Mouse (Mus musculus) cerebellum, adult (tissue): ENCODE results near the gene Large1.
"Not testable (repeated sequence)": the region's sequence is repeated elsewhere in the genome, so short reads cannot be mapped to it uniquely, and the experiment has no call there.

Source experiments
- ATAC-seq: cut with Nextera tagmentation; 2 replicates; pipeline ENCODE4 v1.9.2; 2017; ENCODE audit warnings: mild to moderate bottlenecking, moderate library complexity, mixed read lengths; ENCODE audit not compliant: insufficient number of reproducible peaks, low FRiP score, low TSS enrichment

The Large1 gene

DNA sequence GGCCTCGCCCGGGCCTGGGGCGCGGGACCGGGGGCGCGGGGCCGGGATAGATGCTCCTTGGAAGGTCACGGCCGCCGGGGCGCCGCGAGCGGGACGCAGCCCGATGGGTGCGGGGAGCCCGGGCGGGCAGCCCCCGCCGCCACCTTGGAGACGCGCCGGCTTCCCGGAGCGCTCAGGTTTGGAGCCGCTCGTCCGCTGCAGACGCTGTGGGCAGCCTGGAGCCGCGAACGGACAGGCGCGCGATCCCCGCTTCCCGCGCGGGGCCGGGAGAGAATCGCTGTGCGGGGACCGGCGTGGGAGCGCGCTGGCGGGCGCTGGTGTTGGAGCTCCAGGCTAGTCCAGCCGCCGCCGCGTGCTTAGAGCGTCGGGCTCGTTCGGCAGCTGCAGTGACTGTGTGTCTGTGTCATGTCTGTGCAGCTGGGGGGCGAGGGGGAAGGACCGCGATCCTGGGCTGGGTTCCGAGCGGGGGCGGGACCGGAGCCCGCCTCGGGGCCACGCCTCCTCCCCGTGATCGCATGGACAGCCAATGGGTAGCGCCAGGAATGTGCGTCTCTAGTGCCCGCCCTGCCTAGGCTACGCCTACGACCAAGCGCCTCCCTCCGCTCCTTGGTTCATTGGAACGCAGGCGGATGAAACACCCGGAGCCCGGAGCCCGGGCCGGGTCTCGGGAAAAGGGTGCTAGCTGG lies at the start of gene Large1:
Gene Large1, minus strand, starts transcription at position 433 of the 686 bp plus-strand sequence.
- peak; percentile 93 for ATAC-seq

DNA sequence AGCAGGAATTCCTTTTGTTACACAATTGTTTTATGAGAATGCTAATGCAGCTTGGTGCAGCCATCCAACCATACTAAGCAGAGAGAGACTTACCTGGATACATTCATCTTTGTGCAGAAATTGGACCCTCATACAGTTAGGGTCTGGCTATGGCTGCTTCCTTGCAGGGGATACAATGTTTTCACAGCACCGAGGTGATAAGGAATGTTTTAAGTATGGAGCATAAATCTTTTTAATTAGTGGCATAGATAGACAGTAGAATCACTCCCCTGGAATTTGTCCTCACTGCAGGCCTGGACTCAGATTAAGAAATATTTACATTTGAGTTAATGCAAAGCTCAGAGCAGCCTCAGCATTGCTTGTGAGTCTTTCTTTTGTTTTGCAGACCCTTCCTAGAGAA lies 47.0 kb upstream of the Large1 start:
- no peak for ATAC-seq

GRCm38 (mm10) chr8:73373001-73373400 lies 19.7 kb upstream of the Large1 start:
- ATAC-seq = not testable (repeated sequence)

GRCm38 (mm10) chr8:73355979-73356378 lies 2.6 kb upstream of the Large1 start:
- no peak for ATAC-seq

GRCm38 (mm10) chr8:73354201-73354881 lies 1.0 kb upstream of the Large1 start:
- ATAC-seq = peak; percentile 50

DNA sequence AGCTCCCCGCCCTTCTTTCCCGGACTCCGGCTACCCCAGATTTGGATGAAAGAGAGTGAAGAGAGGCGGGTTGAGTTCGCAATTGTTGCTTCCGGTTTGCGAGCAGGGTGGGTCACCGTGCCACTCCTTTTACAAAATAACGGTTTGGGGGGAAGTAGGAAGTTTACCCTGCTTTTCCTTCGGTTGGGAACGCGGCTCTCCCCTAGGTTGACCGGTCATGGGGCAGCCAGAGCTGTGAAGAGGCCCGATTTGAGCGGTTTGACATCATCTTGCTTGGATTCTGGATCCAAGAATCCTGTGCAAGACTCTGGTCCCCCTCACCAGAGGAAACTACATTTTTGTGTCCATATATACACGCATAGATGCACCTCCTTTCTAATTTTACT lies 447 bp upstream of the Large1 start:
- ATAC-seq = peak; percentile 20; the same call in 1 of the 2 replicates

DNA sequence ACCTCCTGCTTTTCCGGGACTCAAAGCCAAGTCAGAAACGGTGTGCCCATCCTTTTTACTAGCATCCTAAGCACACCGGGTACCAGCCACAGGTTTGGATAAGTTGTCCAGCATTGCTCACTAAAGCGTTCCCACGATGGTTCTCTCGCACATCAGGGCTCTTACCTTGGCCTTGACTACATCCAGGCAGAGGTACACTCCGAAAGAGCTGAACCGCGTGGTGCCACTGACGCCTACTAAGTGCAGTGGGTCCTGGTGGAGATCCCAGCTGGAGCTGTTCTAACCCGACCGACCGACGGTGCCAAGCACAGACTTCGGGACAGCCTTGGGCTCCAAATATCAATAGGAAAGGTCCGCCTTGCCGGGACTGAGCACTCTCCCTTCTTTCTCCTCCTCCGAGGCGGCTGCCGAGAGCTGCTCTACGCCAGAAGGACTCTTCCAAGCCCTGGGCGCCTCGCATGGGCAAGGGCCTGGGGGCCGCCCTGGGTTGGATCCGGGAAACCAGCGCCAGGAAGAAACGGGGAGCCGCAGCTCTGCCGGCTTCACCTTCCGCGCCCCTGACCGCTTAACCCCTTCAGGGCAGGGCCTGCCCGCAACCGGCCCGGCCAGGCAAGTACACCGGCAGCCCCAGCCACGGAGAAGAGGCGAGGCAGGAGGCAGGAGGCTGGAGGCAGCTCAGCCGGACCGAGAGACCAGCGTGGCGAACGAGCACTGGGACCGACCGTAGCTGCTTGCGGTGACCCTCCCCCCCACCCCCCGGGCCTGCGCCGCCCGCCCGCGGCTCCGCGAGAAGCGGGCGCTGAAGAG lies 836 bp downstream of the Large1 start:
- ATAC-seq = peak; percentile 5

DNA sequence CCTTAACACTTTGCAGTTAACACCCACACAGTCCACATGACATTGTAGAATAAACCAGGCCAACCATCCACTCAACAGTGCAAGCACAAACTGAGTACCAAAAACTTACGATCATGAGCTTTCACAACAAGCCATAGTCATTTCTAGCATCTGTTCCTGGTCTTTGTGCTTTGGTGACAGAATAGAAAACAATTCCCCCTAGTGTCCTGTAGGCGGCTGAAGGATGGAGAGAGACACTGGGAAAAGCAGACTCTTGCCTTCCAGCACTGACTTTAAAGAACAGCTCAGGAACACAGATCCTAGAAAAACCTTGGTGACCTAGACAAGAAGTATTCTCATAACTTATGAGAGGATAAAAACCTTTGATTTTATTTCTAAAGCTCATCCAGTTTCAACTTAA lies 3.0 kb downstream of the Large1 start:
- ATAC-seq = no peak

- ATAC-seq = no peak
Observed at GRCm38 (mm10) chr8:73342761-73343395, 10.5 kb downstream of the Large1 start.

- no peak for ATAC-seq
Observed at GRCm38 (mm10) chr8:73336845-73337244, 16.5 kb downstream of the Large1 start.

DNA sequence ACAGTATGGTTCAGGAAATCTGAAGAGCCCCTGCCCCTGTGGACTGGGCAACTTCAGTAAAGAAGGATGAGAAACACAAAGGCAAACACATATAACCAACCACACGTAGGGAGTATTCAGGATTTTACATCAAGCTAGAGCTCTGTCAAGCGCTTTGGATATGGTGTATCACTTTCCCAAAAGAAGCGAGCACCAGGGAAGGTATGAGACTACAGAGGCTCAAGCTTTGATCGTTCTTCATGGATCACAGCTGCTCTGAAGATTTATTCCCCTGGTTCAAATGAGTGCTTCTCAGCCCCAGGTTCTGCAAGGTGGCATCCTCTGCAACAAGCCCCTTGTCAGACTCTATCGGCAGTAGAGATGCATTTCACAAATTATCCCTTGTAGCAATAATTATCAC lies 24.2 kb downstream of the Large1 start:
- no peak for ATAC-seq

GRCm38 (mm10) chr8:73328056-73328455 lies 25.3 kb downstream of the Large1 start:
- ATAC-seq = no peak

DNA sequence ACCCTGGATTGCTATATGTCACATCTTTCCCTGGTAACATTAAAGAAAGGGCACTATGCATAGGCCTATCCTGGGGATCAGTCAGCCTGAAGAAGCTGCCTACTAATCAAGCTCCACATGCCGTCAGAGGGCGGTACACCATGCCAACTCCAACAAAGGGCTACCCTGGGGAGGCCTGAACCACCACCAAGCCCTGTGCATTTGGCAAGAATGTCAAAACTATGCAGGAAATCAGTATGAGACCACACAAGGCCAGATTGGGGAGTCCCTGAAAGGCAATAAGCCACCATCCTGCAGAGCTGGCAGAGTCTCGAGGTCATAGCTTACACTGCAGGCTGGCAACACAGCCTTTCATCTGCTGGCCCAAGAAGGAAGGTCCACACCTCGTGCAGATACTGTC lies 28.7 kb downstream of the Large1 start:
- peak; percentile 94 for ATAC-seq

DNA sequence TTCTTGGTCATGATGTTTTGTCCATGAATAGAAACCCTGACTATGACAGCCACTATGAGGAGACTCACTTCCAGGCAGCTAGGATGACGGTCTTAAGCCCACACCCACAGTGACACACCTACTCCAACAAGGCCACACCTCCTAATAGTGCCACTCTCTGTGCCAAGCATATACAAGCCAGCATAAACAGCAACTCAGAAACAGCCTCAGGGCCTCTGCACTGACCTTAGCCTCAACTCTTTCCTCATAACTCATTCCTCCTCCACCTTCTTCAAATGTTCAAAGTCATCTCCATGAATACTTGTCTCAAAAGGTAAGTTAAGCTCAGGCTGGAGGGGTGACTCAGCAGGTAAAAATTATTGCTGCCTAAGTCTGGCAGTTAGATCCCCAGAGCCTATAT lies 29.7 kb downstream of the Large1 start:
- no peak for ATAC-seq

DNA sequence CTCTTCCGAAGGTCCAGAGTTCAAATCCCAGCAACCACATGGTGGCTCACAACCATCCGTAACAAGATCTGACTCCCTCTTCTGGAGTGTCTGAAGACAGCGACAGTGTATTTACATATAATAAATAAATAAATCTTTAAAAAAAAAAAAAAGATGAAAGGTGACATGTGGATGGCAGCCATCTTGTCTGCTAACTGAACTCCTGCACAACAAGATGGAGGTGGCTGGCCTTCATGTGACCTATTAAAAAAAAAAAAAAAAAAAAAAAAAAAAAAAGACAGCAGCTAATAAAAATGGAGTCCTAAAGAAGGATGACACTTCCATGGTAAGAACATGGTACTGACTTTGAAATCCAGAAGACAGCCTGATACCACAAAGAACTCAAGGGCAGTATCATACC lies 33.8 kb downstream of the Large1 start:
- ATAC-seq = peak; percentile 94

DNA sequence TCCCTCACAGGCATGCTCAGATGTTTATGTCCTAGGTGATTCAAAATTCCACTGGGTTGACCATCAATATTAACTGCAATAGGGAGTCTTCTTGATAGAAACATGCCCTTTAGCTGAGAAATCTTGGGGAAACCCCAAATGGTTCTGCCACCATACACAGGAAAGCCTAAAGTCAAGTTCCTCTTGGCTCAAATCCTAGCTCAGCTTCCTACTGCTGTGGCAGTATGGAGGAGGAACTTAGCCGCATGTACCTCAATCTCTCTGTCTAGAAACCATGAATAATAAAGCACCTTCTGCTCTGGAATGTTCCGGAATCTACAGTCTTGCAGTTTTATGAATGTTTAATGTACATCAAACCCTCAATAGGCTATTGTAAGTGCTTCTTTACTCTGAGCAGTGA lies 39.4 kb downstream of the Large1 start:
- no peak for ATAC-seq

DNA sequence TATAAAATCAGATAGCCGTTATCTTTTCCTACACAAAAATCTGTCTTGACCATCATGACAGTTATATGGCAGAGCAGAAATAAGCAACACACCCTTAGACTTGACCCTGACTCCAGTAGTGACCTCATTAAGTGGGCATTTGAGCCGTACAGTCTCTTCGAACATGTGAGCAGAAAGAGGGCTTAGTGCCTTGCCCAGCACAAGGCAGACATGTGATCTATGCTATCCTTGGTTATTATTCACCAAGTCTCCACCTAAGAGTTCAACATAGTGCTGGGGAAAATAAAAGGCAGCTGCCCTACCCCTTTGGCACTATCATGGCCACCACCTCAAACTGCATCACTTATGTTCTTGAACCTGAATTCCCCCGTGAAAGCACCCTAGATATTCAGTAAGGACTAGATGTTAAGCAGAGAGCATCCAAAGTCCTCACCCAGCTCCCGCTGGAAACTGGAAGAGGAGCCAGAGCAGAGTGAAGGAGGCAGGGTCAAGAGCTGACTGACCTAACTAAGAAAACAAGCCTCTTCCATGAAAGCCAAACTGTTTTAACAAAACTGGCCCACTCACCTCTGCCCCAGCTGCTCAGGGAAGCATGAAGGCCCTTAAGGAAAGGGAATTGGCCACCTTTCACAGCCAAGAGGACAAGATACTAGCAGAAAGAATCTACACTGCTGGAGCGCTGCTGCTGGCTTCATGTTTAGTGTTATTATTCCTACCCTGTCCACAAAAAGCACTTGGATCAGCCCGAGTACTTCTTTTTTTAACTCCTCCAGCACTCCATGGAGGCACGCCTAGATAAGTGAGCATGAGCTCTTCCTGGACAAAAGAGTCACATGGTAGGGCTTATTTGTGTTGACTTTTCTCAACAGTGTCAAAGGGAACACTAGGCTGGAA lies 40.4 kb downstream of the Large1 start:
- peak; percentile 24; the same call in 1 of the 2 replicates for ATAC-seq

GRCm38 (mm10) chr8:73310471-73310870 lies 42.9 kb downstream of the Large1 start:
- no peak for ATAC-seq

DNA sequence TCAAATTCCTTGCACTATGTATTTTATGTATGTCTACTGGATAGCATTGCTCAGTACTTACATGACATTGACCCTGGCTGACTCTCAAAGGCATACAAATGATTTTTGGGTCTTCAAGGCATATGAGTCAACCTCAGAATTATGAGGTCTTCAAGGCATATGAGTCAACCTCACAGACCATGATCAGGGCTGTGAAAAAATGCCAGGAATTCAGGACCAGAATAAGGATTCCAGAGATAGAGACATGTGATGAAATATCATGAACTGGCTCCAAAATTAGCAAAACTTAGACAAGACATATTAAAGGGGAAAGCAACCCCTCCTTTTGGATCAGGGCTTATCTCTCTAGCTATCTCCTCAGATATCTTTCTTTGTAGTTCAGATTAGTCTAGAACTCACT lies 43.3 kb downstream of the Large1 start:
- ATAC-seq = no peak

DNA sequence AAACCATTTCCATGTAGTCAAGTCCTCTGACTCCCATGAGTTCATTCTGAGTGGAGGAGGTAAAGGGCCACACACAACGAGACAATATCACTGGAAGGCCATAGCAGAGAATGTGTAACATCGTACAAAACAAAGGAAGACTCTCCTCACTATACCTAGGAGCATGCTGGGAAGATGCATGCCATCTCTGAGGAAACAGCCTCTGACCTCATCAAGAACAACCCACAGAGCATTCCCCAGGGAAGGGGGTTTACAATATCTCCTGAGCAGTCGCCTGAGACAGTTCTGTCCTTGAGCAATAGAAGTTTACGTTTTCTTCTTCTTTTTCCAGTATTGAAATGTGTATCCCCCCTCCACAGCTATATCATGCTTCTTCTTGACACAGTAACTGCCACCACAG lies 49.4 kb downstream of the Large1 start:
- no peak for ATAC-seq
